Mouse (Mus musculus) Patski (cell line): Measurements from ENCODE around the gene Epx. TPM values are rescaled to one million over a fixed set of nuclear protein-coding genes. Genes with fewer than 3 reads are reported as not detected.
"Not testable (repeated sequence)": the region's sequence is repeated elsewhere in the genome, so short reads cannot be mapped to it uniquely, and the experiment has no call there.

Experiments used
- ATAC-seq: fragments of 100-300 bp; one replicate; pipeline ENCODE4 v1.8.0; 2021
- CTCF ChIA-PET: fragments of 350-600 bp; sonication (Branson Sonifier 250); formaldehyde crosslinking; loops from one replicate; lab custom pipeline; 2022; ENCODE audit warnings: inconsistent platforms; lab: Charles Lee
- POLR2A ChIA-PET: fragments of 350-600 bp; sonication (Branson Sonifier 250); formaldehyde crosslinking; loops from one replicate; lab custom pipeline; 2022; ENCODE audit warnings: antibody characterized with exemption, inconsistent platforms; lab: Charles Lee
- DNase-seq: peaks from one replicate; pipeline ENCODE4 v3.0.0-alpha.2; 2011; ENCODE audit warnings: low read depth, low spot score
- H3K27me3 ChIP-seq: fragments of 371-371 bp; one replicate; pipeline ENCODE4 v1.5.1; 2021
- CTCF ChIP-seq: fragments of 100-300 bp; IDR thresholded peaks from one replicate; pipeline ENCODE4 v1.5.1; 2021
- in situ Hi-C: fragments of 300-500 bp; cut with MboI; formaldehyde crosslinking; loops from 3 replicates; pipeline ENCODE4 v1.11.1; 2018; ENCODE audit warnings: low pct_unique_long_range_greater_than_20kb, mixed read lengths
- polyA plus RNA-seq: library from polyadenylated mRNA; unstranded; gene quantifications from one replicate; pipeline ENCODE4 v1.2.3, GENCODE M21; 2021

Epx gene
- polyA plus RNA-seq, 1 experiment from 2014 or later = not detected

DNA sequence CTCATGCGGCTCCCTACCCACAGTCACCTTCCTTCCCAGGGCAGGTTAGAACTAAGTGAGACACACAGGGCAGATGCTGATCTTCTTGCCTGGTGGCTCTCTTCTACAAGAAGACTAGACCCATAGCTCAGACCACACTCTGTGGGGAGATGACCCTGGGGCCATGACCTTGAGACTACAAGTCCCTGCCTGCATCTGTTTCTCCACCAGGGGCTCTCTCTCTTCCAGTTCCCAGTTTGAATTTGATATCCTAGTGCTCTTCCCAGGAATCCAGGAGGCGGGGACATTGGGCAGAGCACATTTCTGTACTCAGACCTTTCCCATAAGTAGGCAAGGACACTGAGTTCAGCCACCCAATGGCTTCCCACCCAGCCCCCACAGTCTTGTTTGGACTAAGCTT, 5.2 kb downstream of the Epx start:
- POLR2A ChIA-PET = interaction anchor here (0.5 kb wide), 1 partner anchor 279 kb away, joined by 3 read pairs; no protein-coding TSS in a partner anchor
- DNase-seq (no peak), ATAC-seq (no peak)
- CTCF ChIA-PET = no interaction called here
- in situ Hi-C loops = no loop called here
- peaks cover 25% of the 10 kb centered on the region for H3K27me3 ChIP-seq
- TF ChIP-seq CTCF = no peak

DNA sequence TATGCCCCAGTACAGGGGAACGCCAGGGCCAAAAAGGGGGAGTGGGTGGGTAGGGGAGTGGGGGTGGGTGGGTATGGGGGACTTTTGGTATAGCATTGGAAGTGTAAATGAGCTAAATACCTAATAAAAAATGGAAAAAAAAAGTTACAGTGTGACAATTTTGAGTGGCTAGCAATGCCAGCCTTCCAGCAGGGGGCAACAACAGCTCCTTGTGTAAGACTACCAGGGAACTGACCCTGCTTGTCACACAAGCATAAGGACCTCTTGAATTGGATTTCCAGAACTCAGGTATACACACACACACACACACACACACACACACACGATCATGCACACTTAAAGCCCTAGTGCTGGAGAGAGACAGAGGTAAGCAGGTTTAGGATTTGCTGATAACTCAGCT, 8.4 kb downstream of the Epx start:
- ChIA-PET CTCF (interaction anchor here (0.9 to 1.0 kb wide), 2 partner anchors 9 to 60 kb away, joined by 3 read pairs; no protein-coding TSS in a partner anchor), POLR2A (interaction anchor here (0.6 kb wide), 1 partner anchor 71 kb away, joined by 3 read pairs; no protein-coding TSS in a partner anchor)
- H3K27me3 ChIP-seq = peaks cover 25% of the 10 kb centered on the region
- ATAC-seq, DNase-seq, in situ Hi-C loops: not testable (repeated sequence)

DNA sequence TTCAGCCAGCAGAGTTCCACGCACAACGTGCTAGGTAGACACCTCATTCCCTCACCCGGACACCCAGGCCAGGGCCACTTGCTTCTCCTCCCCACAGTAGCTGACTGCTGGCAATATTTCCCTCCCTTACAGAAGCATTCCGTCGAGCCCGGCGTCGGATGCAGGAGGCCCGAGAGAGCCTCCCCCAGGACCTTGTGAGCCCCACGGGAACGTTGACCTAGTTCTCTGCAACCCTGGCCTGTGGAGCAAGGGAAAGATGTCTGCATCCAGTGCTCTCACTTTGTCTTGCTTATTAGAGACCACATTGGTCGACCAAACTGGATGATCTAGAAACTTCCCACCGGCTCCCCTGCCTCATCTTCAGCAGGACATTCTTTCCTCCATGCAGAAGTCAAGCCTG, 12.5 kb downstream of the Epx start:
- DNase-seq (no peak), ATAC-seq (no peak)
- no peak for TF ChIP-seq CTCF
- in situ Hi-C loops = no loop called here
- ChIA-PET CTCF (no interaction called here), POLR2A (interaction anchor here (0.6 kb wide), 1 partner anchor 80 kb away, joined by 3 read pairs; no protein-coding TSS in a partner anchor)
- H3K27me3 ChIP-seq = peaks cover 23% of the 10 kb centered on the region

DNA sequence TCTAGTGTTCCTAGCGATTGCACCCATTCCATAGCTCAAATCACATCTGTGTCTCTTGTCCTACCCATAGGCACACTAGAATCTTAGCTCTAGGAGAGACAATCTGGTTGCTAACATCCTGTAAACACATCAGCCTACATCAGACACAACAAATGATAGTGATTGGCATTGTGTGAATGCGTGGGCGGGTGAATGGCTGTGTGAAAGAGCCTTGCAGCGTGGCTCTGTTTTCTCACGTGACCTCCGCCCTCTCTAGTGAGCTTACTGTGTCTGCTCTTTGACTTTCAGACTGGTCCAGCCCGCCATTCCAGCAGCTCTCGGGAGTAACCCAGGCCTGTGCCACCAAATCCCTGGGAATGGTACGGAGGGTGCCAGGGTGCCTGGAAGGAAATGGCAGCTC, 14.9 kb downstream of the Epx start:
- no peak for ATAC-seq
- CTCF ChIA-PET = no interaction called here
- in situ Hi-C loops = no loop called here
- no peak for DNase-seq
- TF ChIP-seq CTCF = no peak
- peaks cover 19% of the 10 kb centered on the region for H3K27me3 ChIP-seq
- POLR2A ChIA-PET = no interaction called here

DNA sequence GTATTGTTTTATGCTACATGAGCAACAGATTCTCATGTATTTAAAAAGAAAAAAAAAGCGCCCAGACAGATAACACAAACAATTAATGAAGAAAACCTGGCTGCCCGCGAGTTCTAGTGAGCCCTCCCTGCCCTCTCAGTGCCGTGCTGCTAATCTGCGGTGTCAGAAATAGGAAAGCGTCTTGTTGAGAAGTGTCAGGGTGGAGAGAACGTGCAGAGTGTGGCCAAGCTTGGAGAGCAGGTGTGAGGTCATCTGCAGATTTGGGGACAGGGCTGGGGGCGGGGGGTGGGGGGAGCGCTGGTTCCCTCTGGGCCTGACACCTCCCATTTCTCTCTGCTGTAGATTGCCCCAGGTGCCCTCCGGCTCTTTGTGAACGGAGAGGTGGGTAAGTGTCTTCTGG, 16.1 kb downstream of the Epx start:
- DNase-seq = no peak
- POLR2A ChIA-PET = no interaction called here
- TF ChIP-seq CTCF = no peak
- peaks cover 14% of the 10 kb centered on the region for H3K27me3 ChIP-seq
- CTCF ChIA-PET = no interaction called here
- ATAC-seq = no peak
- in situ Hi-C loops = no loop called here

DNA sequence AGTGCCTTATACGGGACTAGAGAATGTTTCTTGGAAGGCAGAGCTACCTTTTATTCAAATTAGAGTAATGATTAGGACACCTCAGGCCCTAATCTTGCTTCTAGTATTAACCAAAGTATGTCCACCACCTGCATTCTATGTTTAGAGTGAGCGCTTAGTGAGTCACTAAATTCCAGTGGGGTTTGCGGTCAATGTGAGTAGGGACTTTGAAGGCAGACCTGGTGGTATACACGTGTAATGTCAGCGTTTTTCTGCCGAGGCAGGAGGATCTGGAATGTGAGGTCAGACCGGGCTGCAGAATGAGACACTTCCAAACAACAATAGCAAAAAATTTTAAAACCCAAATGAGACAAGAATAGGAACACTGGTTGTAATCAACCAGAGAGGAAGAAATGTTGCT, 20.8 kb downstream of the Epx start:
- no peaks in the 10 kb centered on the region for H3K27me3 ChIP-seq
- in situ Hi-C loops = no loop called here
- CTCF ChIA-PET = no interaction called here
- ATAC-seq (no peak), DNase-seq (no peak)
- TF ChIP-seq CTCF = no peak
- POLR2A ChIA-PET = no interaction called here

DNA sequence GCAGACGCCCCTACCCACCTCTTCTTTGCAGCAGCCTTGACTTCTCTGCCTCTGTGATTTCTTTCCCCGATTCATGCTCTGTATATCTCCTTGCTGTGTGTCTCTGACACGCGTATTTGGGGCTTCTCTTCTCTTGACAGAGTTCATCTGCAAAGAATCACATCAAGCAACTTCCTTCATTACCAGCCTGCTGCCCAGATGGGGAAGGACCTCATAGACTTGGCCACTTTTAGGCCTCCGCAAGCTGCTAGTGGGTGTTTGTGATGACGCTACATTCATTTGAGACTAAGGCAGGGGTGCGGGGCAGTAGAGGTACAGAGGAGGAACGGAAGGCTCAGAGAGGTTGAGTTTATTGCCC, 21.8 kb downstream of the Epx start:
- no peak for TF ChIP-seq CTCF
- in situ Hi-C loops = no loop called here
- ATAC-seq (no peak), DNase-seq (no peak)
- no peaks in the 10 kb centered on the region for H3K27me3 ChIP-seq
- ChIA-PET POLR2A (no interaction called here), CTCF (no interaction called here)

DNA sequence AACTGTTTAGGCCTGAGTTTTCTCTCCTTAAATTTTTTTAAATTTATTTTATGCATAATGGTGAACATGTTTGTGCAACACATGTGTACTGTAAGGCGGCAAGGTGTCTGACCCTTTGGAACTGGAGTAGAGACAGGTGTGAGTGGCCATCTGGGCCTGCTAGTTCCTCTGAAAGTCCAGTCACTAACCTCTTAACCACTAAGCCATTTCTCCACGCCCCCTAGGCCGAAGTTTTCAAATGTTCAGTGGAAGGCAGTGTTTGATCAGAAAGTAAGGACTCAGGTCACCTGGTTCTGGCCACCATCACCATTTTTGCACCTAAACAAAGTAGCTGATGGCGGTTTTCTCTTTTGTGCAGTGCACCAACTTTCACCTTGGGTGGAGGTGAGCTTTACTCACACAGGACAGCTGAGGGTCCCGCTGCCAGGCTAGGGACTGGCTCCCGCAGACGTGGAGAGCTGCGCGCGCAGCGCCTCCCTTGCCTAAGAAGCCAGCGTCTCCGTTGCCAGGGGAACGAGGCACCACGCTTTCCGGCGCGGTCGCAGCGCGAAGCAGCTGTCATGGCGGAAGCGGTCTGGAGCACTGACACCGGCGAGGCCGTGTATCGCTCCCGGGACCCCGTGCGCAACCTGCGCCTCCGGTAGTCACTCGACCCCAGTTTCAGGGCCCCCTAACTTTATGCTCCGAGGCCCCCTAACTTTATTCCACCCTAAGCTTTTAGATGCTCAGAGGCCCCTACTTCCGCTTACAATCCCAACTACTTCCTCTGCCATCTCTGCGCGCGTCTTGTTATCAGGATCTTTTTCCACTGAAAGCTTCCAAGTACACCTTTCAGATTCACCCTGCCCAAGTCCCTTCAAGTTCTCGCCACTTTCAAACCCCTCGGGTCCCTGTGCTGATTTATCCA, 22.4 kb downstream of the Epx start, which contains the start of gene Mks1:
Gene Mks1 (plus strand): TSS at position 526 of the 907 bp plus-strand sequence.
- ATAC-seq = peak; percentile 67
- ChIA-PET CTCF (no interaction called here), POLR2A (no interaction called here)
- DNase-seq = no peak
- TF ChIP-seq CTCF = no peak
- in situ Hi-C loops = no loop called here
- no peaks in the 10 kb centered on the region for H3K27me3 ChIP-seq

DNA sequence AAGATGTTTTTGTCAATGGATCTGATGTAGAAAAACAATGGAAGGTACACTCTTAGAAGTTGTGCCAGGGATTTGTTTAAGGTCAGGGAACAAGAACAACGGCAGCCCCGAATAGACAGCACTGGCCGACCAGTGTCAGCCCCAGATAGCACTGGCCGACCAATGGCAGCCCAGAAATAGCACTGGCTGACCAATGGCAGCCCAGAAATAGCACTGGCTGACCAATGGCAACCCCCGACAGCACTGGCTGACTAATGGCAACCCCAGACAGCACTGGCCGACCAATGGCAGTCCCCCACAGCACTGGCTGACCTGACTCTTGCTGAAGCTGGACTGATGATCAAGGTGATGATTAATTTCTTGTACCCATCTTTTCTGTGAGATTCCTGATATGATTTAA, 27.5 kb downstream of the Epx start:
- H3K27me3 ChIP-seq = peaks cover 2% of the 10 kb centered on the region
- POLR2A ChIA-PET = no interaction called here
- DNase-seq = no peak
- TF ChIP-seq CTCF = no peak
- no peak for ATAC-seq
- in situ Hi-C loops = no loop called here
- CTCF ChIA-PET = no interaction called here

DNA sequence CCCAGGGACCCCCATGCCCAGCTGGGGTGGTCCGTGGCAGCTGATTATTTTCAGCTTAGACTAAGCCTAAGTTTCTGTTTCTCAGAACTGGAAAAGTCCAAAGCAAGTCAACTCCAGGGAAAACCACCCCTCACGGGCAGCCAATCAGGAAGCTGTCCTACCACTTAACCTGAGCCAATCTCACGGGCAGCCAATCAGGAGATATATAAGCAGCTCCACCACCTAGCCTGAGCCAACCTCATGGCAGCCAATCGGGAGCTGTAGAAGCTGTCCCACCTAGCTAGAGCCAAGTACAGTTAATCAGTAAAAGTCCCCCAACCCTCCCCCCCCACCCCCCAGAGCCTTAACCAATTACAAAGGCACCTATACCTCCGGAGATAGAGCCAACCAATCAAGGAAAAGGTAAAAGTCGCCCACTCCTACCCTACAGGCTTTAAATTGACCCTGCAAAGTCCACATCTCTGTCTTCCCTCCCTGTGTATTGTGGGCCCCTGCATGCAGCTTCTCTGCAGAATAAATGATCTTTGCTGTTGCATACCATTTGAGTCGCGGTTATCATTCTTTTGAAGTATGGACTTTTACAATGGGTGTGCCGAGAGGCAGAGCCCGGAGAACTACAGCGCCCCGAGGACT, 28.3 kb downstream of the Epx start:
- peaks cover 2% of the 10 kb centered on the region for H3K27me3 ChIP-seq
- DNase-seq (no peak), ATAC-seq (no peak)
- no peak for TF ChIP-seq CTCF
- ChIA-PET CTCF (no interaction called here), POLR2A (no interaction called here)
- in situ Hi-C loops = no loop called here

DNA sequence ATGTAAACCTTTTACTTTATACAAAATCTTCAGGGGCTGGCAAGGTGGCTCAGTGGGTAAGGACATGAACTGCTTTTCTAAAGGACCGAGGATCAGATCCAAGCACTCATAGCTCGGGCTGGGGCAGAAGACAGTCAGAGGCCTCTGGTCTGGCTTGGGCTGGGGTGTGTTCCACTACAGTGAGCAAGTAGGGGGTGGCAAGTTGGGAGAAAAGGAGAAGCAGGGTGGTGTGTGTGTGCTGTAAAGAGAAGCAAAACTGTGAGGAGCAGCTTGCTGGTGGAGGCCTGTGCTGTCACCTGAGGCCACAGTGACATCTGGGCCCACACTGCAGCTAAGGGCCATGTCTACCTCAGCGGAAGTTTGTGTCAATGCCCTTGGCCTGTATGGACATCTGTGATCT, 33.9 kb downstream of the Epx start:
- CTCF ChIA-PET = no interaction called here

More for the DNA sequence above, 33.9 kb downstream of the Epx start:
- no peak for TF ChIP-seq CTCF
- peaks cover 16% of the 10 kb centered on the region for H3K27me3 ChIP-seq
- ATAC-seq (no peak), DNase-seq (no peak)
- POLR2A ChIA-PET = no interaction called here
- in situ Hi-C loops = no loop called here
